Mouse (Mus musculus): ENCODE data around the gene Cabin1. TPM values are rescaled to one million over a fixed set of nuclear protein-coding genes. Genes with fewer than 3 reads are reported as not detected.

Cabin1 gene
- polyA plus RNA-seq, 1 experiment from 2014 or later, result 31.9 TPM

DNA sequence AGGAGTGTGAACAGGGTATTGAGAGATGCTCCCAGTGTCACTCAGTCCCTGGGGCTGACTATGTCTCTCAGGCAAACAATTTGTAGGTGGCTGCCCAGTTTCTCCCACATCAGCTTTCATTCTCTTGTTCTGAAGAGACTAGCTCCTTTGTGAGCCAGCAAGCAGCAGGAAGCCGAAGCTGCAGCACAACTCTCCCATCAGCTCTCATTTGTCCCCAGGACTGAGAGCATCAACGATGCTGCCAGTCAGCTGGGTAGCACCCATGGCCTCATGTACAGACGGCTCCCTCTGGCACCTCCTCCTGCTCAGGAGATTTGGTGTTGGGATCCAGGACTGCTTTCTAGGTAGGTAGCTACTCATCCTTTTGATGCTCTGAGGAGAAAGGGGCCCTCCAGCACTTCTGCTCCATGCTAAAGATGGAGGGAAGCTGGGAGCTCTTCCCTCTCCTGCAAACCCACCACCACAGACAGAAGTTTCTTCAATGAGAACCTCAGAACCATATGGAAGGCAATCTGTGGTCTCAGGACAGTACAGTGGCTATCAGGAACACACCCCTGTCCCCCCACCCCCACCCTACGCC is 97.6 kb downstream of the Cabin1 start:
- Histone ChIP-seq H3K4me1 (peaks cover 26% of the 10 kb centered on the region), H3K36me3 (peaks cover 46% of the 10 kb centered on the region), H3K27me3 (ENCODE audit: low read depth, poor library complexity, severe bottlenecking) (peaks cover 29% of the 10 kb centered on the region), H3K9me3 (replicated peaks) (no peaks in the 10 kb centered on the region), H3K4me3 (peak overlapping the region; percentile 70), H3K27ac (peak overlapping the region; percentile 65; the same call in 1 of the 2 replicates)
- DNase-seq (ENCODE audit: low spot score), result no peak
- WGBS, result 53% methylated on average over 4 of the region's 4 CpGs

DNA sequence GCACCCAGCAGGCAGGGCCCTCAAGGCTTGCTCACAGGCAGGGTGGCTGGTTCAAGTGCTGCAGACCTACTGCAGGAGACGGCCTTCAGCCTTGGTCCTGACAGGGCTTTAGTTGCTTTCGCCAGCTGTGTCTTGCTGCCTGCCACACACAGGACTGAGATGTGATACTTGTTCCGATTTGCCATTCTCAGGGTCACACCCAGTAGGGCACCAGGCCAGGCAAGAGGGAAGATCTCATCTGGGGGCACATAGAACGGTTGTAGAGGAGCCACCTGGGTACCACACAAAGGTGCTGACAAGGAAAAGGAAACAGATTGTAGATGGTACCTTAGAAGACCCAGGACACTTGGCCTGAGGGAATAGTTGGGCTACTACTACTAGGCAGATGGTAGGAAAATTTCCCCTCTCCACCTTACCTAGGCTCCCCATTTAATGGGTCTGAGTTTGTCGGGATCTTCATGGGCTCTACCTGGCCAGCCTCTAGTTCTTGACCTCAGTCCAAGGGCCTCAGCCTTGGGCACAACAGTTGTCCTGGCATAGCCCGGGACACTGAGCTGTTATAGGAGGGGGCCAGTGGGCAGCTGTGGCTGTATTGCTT is 99.4 kb downstream of the Cabin1 start:
- DNase-seq (ENCODE audit: low spot score), result no peak
- H3K27me3 ChIP-seq (ENCODE audit: low read depth, poor library complexity, severe bottlenecking), result peaks cover 29% of the 10 kb centered on the region
- H3K36me3 ChIP-seq, result peaks cover 44% of the 10 kb centered on the region
- peaks cover 26% of the 10 kb centered on the region for H3K4me1 ChIP-seq
- WGBS, result 91% methylated on average over 6 of the region's 6 CpGs
- no peaks in the 10 kb centered on the region for H3K9me3 ChIP-seq (replicated peaks)
- no peak overlapping the region for H3K4me3 ChIP-seq
- H3K27ac ChIP-seq, result no peak overlapping the region

DNA sequence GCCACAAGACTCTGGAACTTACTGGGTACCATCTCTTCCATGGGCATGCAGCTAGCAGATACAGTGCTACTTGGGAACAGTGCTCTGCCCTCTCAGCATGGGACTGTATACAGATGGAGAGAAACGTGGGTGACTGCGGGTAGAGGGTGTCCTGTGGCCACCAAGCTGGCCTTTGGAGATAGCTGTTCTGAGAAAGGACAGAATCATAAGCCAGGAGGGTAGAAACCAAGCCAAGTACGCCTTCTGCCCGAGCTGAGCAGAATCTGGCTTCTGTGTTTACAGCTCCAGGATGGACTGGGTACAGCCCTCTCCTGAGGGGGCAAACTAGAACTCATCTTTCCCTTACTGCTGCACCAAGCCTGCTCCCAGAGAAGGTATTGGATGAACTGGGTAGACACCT is 101.6 kb downstream of the Cabin1 start:
- no peak for DNase-seq (ENCODE audit: low spot score)
- peaks cover 10% of the 10 kb centered on the region for H3K27me3 ChIP-seq (ENCODE audit: low read depth, poor library complexity, severe bottlenecking)
- H3K4me3 ChIP-seq, result no peak overlapping the region
- H3K4me1 ChIP-seq, result peaks cover 16% of the 10 kb centered on the region
- H3K36me3 ChIP-seq, result peaks cover 59% of the 10 kb centered on the region
- H3K27ac ChIP-seq, result no peak overlapping the region
- no peaks in the 10 kb centered on the region for H3K9me3 ChIP-seq (replicated peaks)
- WGBS, result 91% methylated on average over 4 of the region's 4 CpGs

DNA sequence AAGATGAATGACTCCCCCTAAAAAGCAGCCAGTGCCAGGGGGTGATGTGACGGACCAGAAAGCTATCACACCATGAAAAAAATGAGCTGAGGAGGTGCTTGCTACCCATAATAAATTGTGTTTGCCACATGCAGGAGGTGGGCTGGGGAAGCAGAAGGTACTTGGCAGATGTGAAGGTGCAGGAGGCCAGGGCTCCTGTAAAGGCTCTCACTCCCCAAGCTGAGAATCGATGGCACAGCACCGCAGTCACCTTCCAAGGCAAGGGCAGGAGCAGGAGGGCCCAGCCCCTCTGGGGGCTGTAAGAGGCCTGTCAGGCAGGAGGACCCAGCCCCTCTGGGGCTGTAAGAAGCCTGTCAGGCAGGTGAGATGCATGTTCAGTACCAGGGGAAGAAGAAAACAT is 102.3 kb downstream of the Cabin1 start:
- H3K4me1 ChIP-seq, result peaks cover 9% of the 10 kb centered on the region
- peaks cover 66% of the 10 kb centered on the region for H3K36me3 ChIP-seq
- no peaks in the 10 kb centered on the region for H3K9me3 ChIP-seq (replicated peaks)
- no peak overlapping the region for H3K4me3 ChIP-seq
- no peak overlapping the region for H3K27ac ChIP-seq
- no peak for DNase-seq (ENCODE audit: low spot score)
- WGBS, result 93% methylated on average over 3 of the region's 3 CpGs
- H3K27me3 ChIP-seq (ENCODE audit: low read depth, poor library complexity, severe bottlenecking), result peaks cover 9% of the 10 kb centered on the region

DNA sequence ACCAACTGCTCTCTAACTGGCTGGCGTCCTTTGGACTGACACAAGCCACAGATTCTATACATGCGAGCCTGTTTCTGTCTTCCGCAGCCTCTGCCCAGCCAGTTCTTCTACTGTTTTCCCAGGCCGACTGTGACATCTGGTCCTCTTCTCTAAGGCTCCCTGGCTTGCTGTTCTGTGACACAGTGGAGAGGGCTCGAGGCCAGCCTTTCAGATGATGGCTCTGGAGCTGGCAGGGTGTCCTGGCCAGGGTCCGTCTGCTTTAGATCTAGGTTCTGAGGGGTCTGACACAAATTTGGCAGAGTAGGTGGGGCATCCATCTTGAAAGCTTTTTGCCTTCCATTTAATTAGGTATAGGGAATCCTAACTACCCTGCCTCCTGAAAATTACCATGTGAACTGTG is 102.8 kb downstream of the Cabin1 start:
- WGBS, result 88% methylated on average over 6 of the region's 6 CpGs
- peaks cover 71% of the 10 kb centered on the region for H3K36me3 ChIP-seq

DNA sequence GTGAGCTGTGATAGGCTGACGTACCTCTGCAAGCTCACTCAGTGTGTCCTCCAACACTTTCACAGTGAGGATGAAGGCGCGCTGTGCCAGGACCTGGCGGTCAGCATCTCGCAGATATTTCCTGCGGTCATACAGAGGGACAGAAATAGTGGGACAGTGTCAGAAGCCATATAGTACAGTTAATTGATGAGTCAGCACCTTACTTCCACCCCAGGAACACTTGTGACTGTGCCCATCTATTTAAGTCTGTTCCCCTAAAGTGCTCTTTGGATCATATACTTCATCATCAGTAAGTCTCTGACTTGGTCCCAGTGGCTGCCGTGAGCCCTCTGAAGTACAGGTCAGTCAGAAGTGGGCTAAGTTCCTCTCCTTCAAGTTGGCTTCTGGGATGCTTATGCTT is 106.4 kb downstream of the Cabin1 start:
- WGBS, result 96% methylated on average over 7 of the region's 7 CpGs
- H3K27me3 ChIP-seq (ENCODE audit: low read depth, poor library complexity, severe bottlenecking), result no peaks in the 10 kb centered on the region
- peaks cover 94% of the 10 kb centered on the region for H3K36me3 ChIP-seq
- H3K4me3 ChIP-seq, result no peak overlapping the region
- no peak overlapping the region for H3K27ac ChIP-seq
- no peak for DNase-seq (ENCODE audit: low spot score)
- no peaks in the 10 kb centered on the region for H3K4me1 ChIP-seq
- H3K9me3 ChIP-seq (replicated peaks), result no peaks in the 10 kb centered on the region

More for the DNA sequence above, 102.8 kb downstream of the Cabin1 start:
- Histone ChIP-seq H3K4me3 (no peak overlapping the region), H3K27me3 (ENCODE audit: low read depth, poor library complexity, severe bottlenecking) (peaks cover 4% of the 10 kb centered on the region), H3K27ac (no peak overlapping the region), H3K4me1 (peaks cover 4% of the 10 kb centered on the region), H3K9me3 (replicated peaks) (no peaks in the 10 kb centered on the region)
- DNase-seq (ENCODE audit: low spot score), result no peak

DNA sequence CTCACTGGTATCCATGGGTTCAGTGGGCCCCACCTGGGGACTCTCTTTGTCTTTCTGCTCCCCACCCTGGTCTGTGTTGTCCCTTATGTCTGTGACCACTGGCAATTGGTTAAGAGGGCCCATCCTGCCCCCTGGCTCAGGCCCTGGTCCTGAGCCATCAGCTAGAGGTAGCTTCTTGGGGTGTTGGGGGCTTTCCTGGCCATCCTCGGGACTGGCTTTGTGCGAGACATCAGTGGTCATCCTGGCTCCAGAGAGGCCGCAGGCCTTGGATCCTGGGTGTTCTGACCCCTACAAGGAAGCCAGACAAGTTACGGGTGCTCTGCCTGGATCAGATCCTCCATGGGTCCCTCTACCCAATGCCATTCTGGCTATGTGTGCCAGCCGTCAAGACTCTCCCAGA is 107.0 kb downstream of the Cabin1 start:
- H3K27ac ChIP-seq, result no peak overlapping the region
- no peaks in the 10 kb centered on the region for H3K27me3 ChIP-seq (ENCODE audit: low read depth, poor library complexity, severe bottlenecking)
- H3K4me1 ChIP-seq, result no peaks in the 10 kb centered on the region
- H3K4me3 ChIP-seq, result no peak overlapping the region
- H3K36me3 ChIP-seq, result peaks cover 94% of the 10 kb centered on the region
- H3K9me3 ChIP-seq (replicated peaks), result no peaks in the 10 kb centered on the region
- WGBS, result 93% methylated on average over 5 of the region's 5 CpGs
- no peak for DNase-seq (ENCODE audit: low spot score)

DNA sequence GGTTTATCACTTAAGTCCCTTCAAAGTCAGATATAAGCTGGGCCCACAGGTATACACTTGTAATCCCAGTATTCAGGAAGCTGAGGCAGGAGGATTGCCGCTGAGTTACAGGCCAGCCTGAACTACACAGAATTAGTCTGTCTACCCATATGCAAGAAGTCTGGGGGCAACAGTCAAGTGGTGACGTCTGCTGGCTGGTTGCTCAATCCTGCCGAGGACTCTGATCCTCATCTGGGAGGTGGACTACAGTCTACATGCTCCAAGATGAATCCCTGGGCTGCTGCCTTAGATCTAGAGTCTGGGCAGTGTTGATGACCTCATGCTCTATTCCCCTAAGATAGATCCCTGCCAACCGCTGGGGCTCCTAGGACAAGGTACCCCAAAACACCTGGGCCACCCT is 110.1 kb downstream of the Cabin1 start:
- no peak overlapping the region for H3K4me3 ChIP-seq
- DNase-seq (ENCODE audit: low spot score), result no peak
- 95% methylated on average over 4 of the region's 4 CpGs for WGBS

DNA sequence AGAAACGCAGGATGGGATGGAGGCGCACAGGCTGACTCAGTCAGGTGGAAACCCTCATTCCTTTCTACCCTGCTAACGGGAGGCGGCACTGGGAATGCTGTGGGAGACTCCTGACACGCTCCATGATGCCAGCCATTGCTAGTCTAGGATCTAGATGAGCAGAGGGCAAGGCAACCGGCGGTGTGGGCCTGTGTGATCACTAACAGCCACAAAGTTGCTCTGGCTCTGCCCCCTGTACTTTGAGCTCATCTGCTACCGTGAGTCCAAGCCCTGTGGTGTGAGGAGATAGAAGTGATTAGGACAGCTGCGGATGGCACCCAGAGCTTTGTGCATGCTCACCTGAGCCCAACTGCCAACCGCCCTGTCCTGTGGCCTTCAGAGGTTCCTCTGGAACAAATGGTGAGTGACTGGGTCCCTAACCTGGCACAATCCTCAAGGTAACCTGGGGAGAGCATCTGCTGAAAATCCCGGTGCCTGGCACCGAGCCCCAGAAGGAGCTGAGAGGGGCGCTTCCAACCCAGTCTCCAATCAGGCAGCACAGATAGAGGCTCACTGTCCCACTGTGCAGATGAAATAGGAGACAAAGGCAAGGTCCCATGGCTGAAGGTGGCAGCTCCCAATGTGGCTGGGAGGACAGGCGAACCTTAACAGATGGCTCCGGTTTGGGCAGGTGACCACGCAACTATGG is 112.6 kb downstream of the Cabin1 start:
- 95% methylated on average over 16 of the region's 16 CpGs for WGBS

More for the DNA sequence above, 110.1 kb downstream of the Cabin1 start:
- Histone ChIP-seq H3K4me1 (no peaks in the 10 kb centered on the region), H3K9me3 (replicated peaks) (no peaks in the 10 kb centered on the region), H3K27me3 (ENCODE audit: low read depth, poor library complexity, severe bottlenecking) (no peaks in the 10 kb centered on the region), H3K27ac (no peak overlapping the region), H3K36me3 (peaks cover 99% of the 10 kb centered on the region)

DNA sequence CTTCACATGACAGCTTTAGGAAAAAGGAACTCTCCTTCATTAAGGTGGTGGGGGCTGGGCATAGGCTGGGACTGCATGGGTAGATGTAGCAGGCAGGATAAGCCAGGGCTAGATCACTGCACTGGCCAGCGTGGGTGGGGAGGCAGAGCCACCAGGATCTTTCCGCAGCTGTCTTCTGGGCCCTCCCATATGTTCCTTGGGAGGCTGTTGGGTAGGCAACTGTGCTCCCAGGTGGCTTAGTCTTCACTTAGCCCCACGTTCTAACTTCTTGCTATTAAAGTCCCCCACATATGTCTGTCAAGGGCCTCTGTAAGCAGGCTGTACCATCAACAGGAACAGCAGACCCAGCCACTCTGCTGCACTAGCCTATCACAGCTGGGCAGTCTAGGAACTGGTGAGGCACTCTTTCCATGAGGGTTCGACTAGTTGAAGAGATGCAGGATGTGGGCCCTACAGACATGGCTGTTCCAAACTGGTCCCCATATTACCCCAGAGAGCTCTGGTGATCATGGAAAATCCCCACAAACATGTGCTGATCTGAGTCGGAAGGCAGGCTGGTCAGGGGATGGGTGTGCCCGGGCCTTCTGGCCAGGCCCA is 113.7 kb downstream of the Cabin1 start:
- peaks cover 96% of the 10 kb centered on the region for H3K36me3 ChIP-seq
- H3K4me1 ChIP-seq, result no peaks in the 10 kb centered on the region
- no peaks in the 10 kb centered on the region for H3K9me3 ChIP-seq (replicated peaks)
- no peak for DNase-seq (ENCODE audit: low spot score)
- no peaks in the 10 kb centered on the region for H3K27me3 ChIP-seq (ENCODE audit: low read depth, poor library complexity, severe bottlenecking)
- WGBS, result 90% methylated on average over 6 of the region's 6 CpGs
- H3K4me3 ChIP-seq, result no peak overlapping the region
- no peak overlapping the region for H3K27ac ChIP-seq

More for the DNA sequence above, 112.6 kb downstream of the Cabin1 start:
- Histone ChIP-seq H3K4me1 (no peaks in the 10 kb centered on the region), H3K4me3 (no peak overlapping the region), H3K27me3 (ENCODE audit: low read depth, poor library complexity, severe bottlenecking) (no peaks in the 10 kb centered on the region), H3K27ac (no peak overlapping the region), H3K36me3 (peaks cover 99% of the 10 kb centered on the region), H3K9me3 (replicated peaks) (no peaks in the 10 kb centered on the region)
- DNase-seq (ENCODE audit: low spot score), result no peak

DNA sequence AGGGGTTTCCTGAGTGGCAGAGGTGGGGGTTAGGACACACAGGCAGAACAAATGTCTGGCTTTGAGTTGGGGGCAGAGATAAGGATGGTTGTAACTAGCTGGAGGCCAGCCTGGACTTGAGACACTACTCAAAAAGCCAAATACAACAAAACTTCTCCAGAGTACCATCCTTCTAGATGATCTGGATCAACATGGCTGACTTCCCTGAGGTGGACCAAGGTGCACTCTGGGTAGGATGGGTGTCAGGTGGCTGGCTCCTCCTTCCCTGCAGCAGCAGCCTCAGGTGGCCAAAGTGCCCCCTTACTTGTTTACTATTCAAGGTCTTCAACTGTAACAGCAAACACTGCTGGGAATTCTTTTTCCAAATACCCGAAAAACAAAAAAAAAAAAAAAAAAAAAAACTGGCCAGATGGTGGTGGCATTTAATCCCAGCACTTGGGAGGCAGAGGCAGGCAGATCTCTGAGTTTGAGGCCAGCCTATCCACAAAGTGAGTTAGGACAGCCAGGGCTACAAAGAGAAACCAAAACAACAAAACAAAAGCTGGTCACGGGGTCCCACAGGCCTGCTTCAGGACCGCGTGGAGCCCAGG is 114.6 kb downstream of the Cabin1 start:
- H3K4me3 ChIP-seq, result no peak overlapping the region
- peaks cover 90% of the 10 kb centered on the region for H3K36me3 ChIP-seq
- no peaks in the 10 kb centered on the region for H3K27me3 ChIP-seq (ENCODE audit: low read depth, poor library complexity, severe bottlenecking)
- DNase-seq (ENCODE audit: low spot score), result no peak
- H3K9me3 ChIP-seq (replicated peaks), result no peaks in the 10 kb centered on the region
- H3K27ac ChIP-seq, result no peak overlapping the region
- 93% methylated on average over 4 of the region's 4 CpGs for WGBS
- H3K4me1 ChIP-seq, result peaks cover under 1% of the 10 kb centered on the region

DNA sequence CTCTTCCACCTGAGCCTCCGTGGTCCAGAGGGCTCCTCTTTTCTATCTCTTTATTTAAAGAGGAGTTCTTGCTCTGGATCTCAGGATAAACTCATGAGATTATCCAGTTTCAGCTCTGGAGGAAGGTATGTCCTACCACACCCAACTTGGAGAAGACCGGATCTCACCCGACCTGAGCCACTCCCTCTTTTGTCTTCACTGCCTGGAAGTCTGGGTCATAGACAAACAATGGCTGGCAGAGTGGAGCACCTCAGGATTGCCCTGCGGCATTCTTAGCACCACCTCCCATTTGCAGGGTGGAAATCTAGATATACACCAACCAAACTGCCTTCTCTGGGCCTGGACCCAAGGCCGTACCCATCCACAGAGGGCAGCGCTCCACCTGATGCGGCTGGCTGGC is 115.1 kb downstream of the Cabin1 start:
- peaks cover 85% of the 10 kb centered on the region for H3K36me3 ChIP-seq
- peaks cover 6% of the 10 kb centered on the region for H3K4me1 ChIP-seq
- no peaks in the 10 kb centered on the region for H3K27me3 ChIP-seq (ENCODE audit: low read depth, poor library complexity, severe bottlenecking)
- no peak overlapping the region for H3K27ac ChIP-seq
- H3K4me3 ChIP-seq, result no peak overlapping the region
- no peak for DNase-seq (ENCODE audit: low spot score)
- no peaks in the 10 kb centered on the region for H3K9me3 ChIP-seq (replicated peaks)
- 93% methylated on average over 7 of the region's 7 CpGs for WGBS

DNA sequence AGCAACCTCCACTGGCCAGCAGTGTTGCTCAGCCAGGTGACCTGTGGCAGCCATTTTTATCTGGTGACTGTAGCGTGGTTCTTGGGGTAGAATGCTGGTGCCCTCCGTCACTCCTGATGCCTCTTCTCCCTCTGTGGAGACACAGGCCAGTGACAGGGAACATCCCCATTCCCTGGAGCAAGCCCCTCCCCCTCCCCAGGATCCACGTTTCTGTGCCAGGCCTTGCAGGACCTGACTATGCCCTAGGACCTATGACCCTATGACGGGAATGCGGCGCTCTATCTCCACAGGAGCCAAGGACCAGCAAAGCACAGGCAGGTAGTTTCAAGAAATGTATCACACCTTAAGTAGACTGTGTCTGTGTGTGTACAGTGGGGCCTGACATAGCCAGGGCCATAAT is 116.0 kb downstream of the Cabin1 start:
- Histone ChIP-seq H3K4me1 (peaks cover 15% of the 10 kb centered on the region), H3K27me3 (ENCODE audit: low read depth, poor library complexity, severe bottlenecking) (no peaks in the 10 kb centered on the region), H3K27ac (no peak overlapping the region), H3K36me3 (peaks cover 76% of the 10 kb centered on the region), H3K4me3 (no peak overlapping the region), H3K9me3 (replicated peaks) (no peaks in the 10 kb centered on the region)
- DNase-seq (ENCODE audit: low spot score), result no peak
- 86% methylated on average over 6 of the region's 6 CpGs for WGBS
